Mouse (Mus musculus) heart, adult 8-10 months (tissue): ENCODE measurements at regions not wholly inside any gene's neighbourhood (a gene's known extent, or its start where the extent isn't known, plus 50 kb on each side); places are given as distances from the start of the nearest gene placed in this dataset.

Source experiments
- DNase-seq: peaks from one replicate; pipeline ENCODE4 v3.0.0; 2022; ENCODE audit warnings: low spot score

GRCm38 (mm10) chr7:124671117-124671516 is 688.4 kb downstream of the Hs3st4 start:
- no peak for DNase-seq

- no peak for DNase-seq
Measured at GRCm38 (mm10) chr7:124676854-124677515, 694.3 kb downstream of the Hs3st4 start.

GRCm38 (mm10) chr7:124680561-124680960 is 697.9 kb downstream of the Hs3st4 start:
- no peak for DNase-seq

GRCm38 (mm10) chr7:124681212-124681611 is 698.5 kb downstream of the Hs3st4 start:
- no peak for DNase-seq

- no peak for DNase-seq
Measured at GRCm38 (mm10) chr7:124681820-124682219, 699.2 kb downstream of the Hs3st4 start.

GRCm38 (mm10) chr7:124685424-124685823 is 702.8 kb downstream of the Hs3st4 start:
- peak; percentile 76 for DNase-seq

- no peak for DNase-seq
Measured at GRCm38 (mm10) chr7:124704163-124704824, 721.6 kb downstream of the Hs3st4 start.

GRCm38 (mm10) chr7:124707143-124707542 is 724.5 kb downstream of the Hs3st4 start:
- DNase-seq: no peak

GRCm38 (mm10) chr7:124708771-124709485 is 726.3 kb downstream of the Hs3st4 start:
- DNase-seq: no peak

- no peak for DNase-seq
Measured at GRCm38 (mm10) chr7:124720927-124721326, 723.5 kb upstream of the Kdm8 start.

- no peak for DNase-seq
Measured at GRCm38 (mm10) chr7:124742086-124742485, 702.4 kb upstream of the Kdm8 start.

GRCm38 (mm10) chr7:124746321-124746720 is 698.2 kb upstream of the Kdm8 start:
- DNase-seq: no peak

- DNase-seq: no peak
Measured at GRCm38 (mm10) chr7:124748396-124748795, 696.1 kb upstream of the Kdm8 start.

GRCm38 (mm10) chr7:124759084-124759483 is 685.4 kb upstream of the Kdm8 start:
- DNase-seq: no peak

- no peak for DNase-seq
Measured at GRCm38 (mm10) chr7:124777822-124778221, 666.7 kb upstream of the Kdm8 start.

GRCm38 (mm10) chr7:124782816-124783215 is 661.7 kb upstream of the Kdm8 start:
- no peak for DNase-seq

GRCm38 (mm10) chr7:124784995-124785394 is 659.5 kb upstream of the Kdm8 start:
- no peak for DNase-seq

- DNase-seq: no peak
Measured at GRCm38 (mm10) chr7:124785896-124786295, 658.6 kb upstream of the Kdm8 start.

- no peak for DNase-seq
Measured at GRCm38 (mm10) chr7:124788781-124789180, 655.7 kb upstream of the Kdm8 start.

GRCm38 (mm10) chr7:124803101-124803500 is 641.4 kb upstream of the Kdm8 start:
- no peak for DNase-seq

- no peak for DNase-seq
Measured at GRCm38 (mm10) chr7:124834692-124835091, 609.8 kb upstream of the Kdm8 start.

GRCm38 (mm10) chr7:124836531-124836930 is 607.9 kb upstream of the Kdm8 start:
- DNase-seq: no peak

- no peak for DNase-seq
Measured at GRCm38 (mm10) chr7:124855056-124855455, 589.4 kb upstream of the Kdm8 start.
